Mouse (Mus musculus) right cerebral cortex, adult 18-20 months (tissue): ENCODE results near the gene Sfr1.

Experiments used
- DNase-seq: peaks from one replicate; pipeline ENCODE4 v3.0.0; 2022; ENCODE audit warnings: mixed read lengths

Gene Sfr1

GRCm38 (mm10) chr19:47753921-47754320, 22.4 kb downstream of the Sfr1 start:
- no peak for DNase-seq

DNA sequence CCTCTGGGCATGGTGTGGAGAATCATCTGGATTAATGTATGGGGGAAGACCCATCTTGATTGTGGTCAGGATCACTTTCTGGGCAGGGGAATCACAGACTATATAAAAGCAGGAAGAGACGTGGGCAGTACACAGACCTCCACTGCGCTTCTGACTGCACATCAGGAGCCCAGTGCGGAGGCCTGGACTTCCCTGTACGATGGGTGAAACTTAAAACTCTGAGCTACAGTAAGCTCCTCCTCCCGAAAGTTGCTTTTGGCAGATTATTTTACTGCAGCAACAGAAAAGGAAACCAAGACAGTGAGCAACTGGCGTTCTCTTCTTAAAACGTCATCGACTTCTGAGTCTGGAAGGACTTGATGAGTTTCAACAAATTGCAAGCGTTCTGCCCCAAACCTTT, 23.4 kb downstream of the Sfr1 start:
- no peak for DNase-seq

DNA sequence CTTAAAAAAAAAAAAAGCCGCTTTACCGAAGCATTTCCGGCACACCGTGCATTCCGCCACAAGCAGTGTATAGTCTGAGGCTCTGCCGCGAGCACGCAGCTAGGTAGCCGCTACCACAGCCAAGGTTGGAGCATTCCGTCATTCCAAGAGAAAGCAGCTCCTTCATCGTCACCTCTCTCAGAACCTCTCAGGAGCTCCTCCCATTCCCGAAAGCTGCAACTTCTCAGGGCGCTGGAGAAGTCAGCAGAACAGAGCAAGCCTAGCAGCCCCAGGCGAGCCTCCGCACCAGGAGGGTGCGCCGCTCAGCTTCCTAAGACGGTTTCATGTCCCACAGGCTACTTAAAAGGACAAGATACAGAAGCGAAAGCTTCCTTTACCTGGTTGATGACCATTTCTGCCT, 24.1 kb downstream of the Sfr1 start:
- no peak for DNase-seq

DNA sequence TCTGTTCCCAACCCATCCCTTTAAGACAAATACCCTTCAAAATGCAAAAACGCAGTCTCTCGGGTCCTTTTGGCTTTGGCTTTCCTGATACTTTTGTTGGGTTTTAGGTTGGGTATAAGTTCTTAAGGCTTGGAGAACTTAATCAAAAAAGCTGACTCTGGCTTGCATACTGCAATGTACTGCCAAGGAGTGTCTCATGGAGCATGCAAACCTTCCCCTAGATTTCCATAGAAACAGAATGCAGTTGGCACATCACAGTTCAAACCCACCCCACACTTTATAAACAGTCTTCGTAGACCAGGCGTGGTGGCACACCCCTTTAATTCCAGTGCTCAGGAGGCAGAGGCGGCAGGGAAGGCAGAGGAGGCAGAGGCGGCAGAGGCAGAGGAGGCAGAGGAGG, 46.4 kb downstream of the Sfr1 start:
- no peak for DNase-seq

GRCm38 (mm10) chr19:47780145-47780544, 48.7 kb downstream of the Sfr1 start:
- DNase-seq = no peak

- no peak for DNase-seq
These were observed 49.5 kb downstream of the Sfr1 start for GRCm38 (mm10) chr19:47780972-47781371.

DNA sequence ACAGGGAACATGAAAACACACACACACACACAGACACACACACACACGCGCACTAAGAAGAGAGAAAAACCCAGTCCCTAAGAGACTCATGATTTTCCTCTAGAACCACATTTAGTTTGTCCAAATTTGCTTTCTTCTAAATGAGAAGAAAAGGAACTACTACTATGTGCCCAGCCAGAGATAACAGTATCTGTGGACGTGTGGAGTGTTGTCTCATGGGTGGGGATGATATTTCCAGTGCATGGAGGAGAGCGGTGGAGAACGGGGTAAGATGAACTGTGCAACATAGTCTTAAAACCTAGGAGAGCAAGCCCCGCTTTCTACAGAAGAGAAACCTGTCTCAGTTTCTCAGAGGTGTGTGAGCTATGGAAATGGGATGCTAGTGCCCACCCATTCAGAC, 52.4 kb downstream of the Sfr1 start:
- no peak for DNase-seq
